Mouse (Mus musculus): ENCODE results near the gene Slc35f4. TPM values are rescaled to one million over a fixed set of nuclear protein-coding genes. Genes with fewer than 3 reads are reported as not detected.

The Slc35f4 gene
- polyA plus RNA-seq, 1 experiment from 2014 or later, result 6.6 TPM

- Histone ChIP-seq H3K9ac (ENCODE audit: low read length) (no peak overlapping the region), H3K9me3 (replicated peaks; ENCODE audit: control insufficient read depth, low read length) (no peaks in the 10 kb centered on the region), H3K27me3 (replicated peaks; ENCODE audit: control insufficient read depth, insufficient read depth, low read length) (no peaks in the 10 kb centered on the region), H3K36me3 (ENCODE audit: control insufficient read depth, insufficient read depth, low read length) (no peaks in the 10 kb centered on the region), H3K4me1 (ENCODE audit: control insufficient read depth, insufficient read depth, low read length) (peaks cover 5% of the 10 kb centered on the region; the same call in 1 of the 2 replicates), H3K4me2 (ENCODE audit: low read length) (no peak overlapping the region), H3K27ac (ENCODE audit: low read depth, low read length) (no peak overlapping the region), H3K4me3 (ENCODE audit: low read depth, low read length) (no peak overlapping the region)
- whole genome bisulfite sequencing, result 95% methylated on average over 9 of the region's 9 CpGs
- DNase-seq (ENCODE audit: low spot score) (peak; percentile 32), ATAC-seq (no peak)
Observed at GRCm38 (mm10) chr14:49305534-49306409, 220.1 kb downstream of the Slc35f4 start.

GRCm38 (mm10) chr14:49302271-49302857 lies 223.5 kb downstream of the Slc35f4 start:
- H3K9me3 ChIP-seq (replicated peaks; ENCODE audit: control insufficient read depth, low read length), result no peaks in the 10 kb centered on the region
- ATAC-seq (no peak), DNase-seq (ENCODE audit: low spot score) (no peak)
- H3K4me2 ChIP-seq (ENCODE audit: low read length), result no peak overlapping the region
- no peak overlapping the region for H3K27ac ChIP-seq (ENCODE audit: low read depth, low read length)
- WGBS, result 61% methylated on average over 2 of the region's 2 CpGs
- H3K9ac ChIP-seq (ENCODE audit: low read length), result no peak overlapping the region
- H3K4me1 ChIP-seq (ENCODE audit: control insufficient read depth, insufficient read depth, low read length), result no peaks in the 10 kb centered on the region
- no peak overlapping the region for H3K4me3 ChIP-seq (ENCODE audit: low read depth, low read length)
- no peaks in the 10 kb centered on the region for H3K36me3 ChIP-seq (ENCODE audit: control insufficient read depth, insufficient read depth, low read length)
- no peaks in the 10 kb centered on the region for H3K27me3 ChIP-seq (replicated peaks; ENCODE audit: control insufficient read depth, insufficient read depth, low read length)

- Histone ChIP-seq H3K4me2 (ENCODE audit: low read length) (no peak overlapping the region), H3K4me3 (ENCODE audit: low read depth, low read length) (no peak overlapping the region), H3K36me3 (ENCODE audit: control insufficient read depth, insufficient read depth, low read length) (no peaks in the 10 kb centered on the region), H3K27ac (ENCODE audit: low read depth, low read length) (no peak overlapping the region), H3K27me3 (replicated peaks; ENCODE audit: control insufficient read depth, insufficient read depth, low read length) (no peaks in the 10 kb centered on the region), H3K9me3 (replicated peaks; ENCODE audit: control insufficient read depth, low read length) (no peaks in the 10 kb centered on the region), H3K9ac (ENCODE audit: low read length) (no peak overlapping the region), H3K4me1 (ENCODE audit: control insufficient read depth, insufficient read depth, low read length) (no peaks in the 10 kb centered on the region)
- WGBS, result 34% methylated on average over 8 of the region's 8 CpGs
- DNase-seq (ENCODE audit: low spot score) (no peak), ATAC-seq (no peak)
Observed at GRCm38 (mm10) chr14:49300981-49301619, 224.7 kb downstream of the Slc35f4 start.

GRCm38 (mm10) chr14:49300326-49300725 lies 225.5 kb downstream of the Slc35f4 start:
- H3K4me2 ChIP-seq (ENCODE audit: low read length), result no peak overlapping the region
- no peak overlapping the region for H3K9ac ChIP-seq (ENCODE audit: low read length)
- ATAC-seq, result no peak
- no peak overlapping the region for H3K27ac ChIP-seq (ENCODE audit: low read depth, low read length)
- H3K4me3 ChIP-seq (ENCODE audit: low read depth, low read length), result no peak overlapping the region
- no peak for DNase-seq (ENCODE audit: low spot score)
- no peaks in the 10 kb centered on the region for H3K36me3 ChIP-seq (ENCODE audit: control insufficient read depth, insufficient read depth, low read length)
- H3K9me3 ChIP-seq (replicated peaks; ENCODE audit: control insufficient read depth, low read length), result no peaks in the 10 kb centered on the region
- no peaks in the 10 kb centered on the region for H3K27me3 ChIP-seq (replicated peaks; ENCODE audit: control insufficient read depth, insufficient read depth, low read length)
- 66% methylated on average over 8 of the region's 8 CpGs for WGBS
- no peaks in the 10 kb centered on the region for H3K4me1 ChIP-seq (ENCODE audit: control insufficient read depth, insufficient read depth, low read length)

GRCm38 (mm10) chr14:49293802-49294449 lies 231.9 kb downstream of the Slc35f4 start:
- WGBS, result 2% methylated on average over 4 of the region's 4 CpGs
- Histone ChIP-seq H3K9me3 (replicated peaks; ENCODE audit: control insufficient read depth, low read length) (no peaks in the 10 kb centered on the region), H3K27ac (ENCODE audit: low read depth, low read length) (peak overlapping the region; percentile 80), H3K4me2 (ENCODE audit: low read length) (no peak overlapping the region), H3K4me3 (ENCODE audit: low read depth, low read length) (no peak overlapping the region), H3K36me3 (ENCODE audit: control insufficient read depth, insufficient read depth, low read length) (no peaks in the 10 kb centered on the region), H3K9ac (ENCODE audit: low read length) (no peak overlapping the region), H3K4me1 (ENCODE audit: control insufficient read depth, insufficient read depth, low read length) (peaks cover 11% of the 10 kb centered on the region), H3K27me3 (replicated peaks; ENCODE audit: control insufficient read depth, insufficient read depth, low read length) (no peaks in the 10 kb centered on the region)
- DNase-seq (ENCODE audit: low spot score) (peak; percentile 79), ATAC-seq (peak; percentile 89)

- H3K9me3 ChIP-seq (replicated peaks; ENCODE audit: control insufficient read depth, low read length), result no peaks in the 10 kb centered on the region
- H3K9ac ChIP-seq (ENCODE audit: low read length), result no peak overlapping the region
- no peaks in the 10 kb centered on the region for H3K36me3 ChIP-seq (ENCODE audit: control insufficient read depth, insufficient read depth, low read length)
- DNase-seq (ENCODE audit: low spot score) (no peak), ATAC-seq (no peak)
- 89% methylated on average over 3 of the region's 3 CpGs for WGBS
- H3K27me3 ChIP-seq (replicated peaks; ENCODE audit: control insufficient read depth, insufficient read depth, low read length), result no peaks in the 10 kb centered on the region
- peaks cover 11% of the 10 kb centered on the region for H3K4me1 ChIP-seq (ENCODE audit: control insufficient read depth, insufficient read depth, low read length)
- no peak overlapping the region for H3K4me2 ChIP-seq (ENCODE audit: low read length)
- H3K4me3 ChIP-seq (ENCODE audit: low read depth, low read length), result no peak overlapping the region
- no peak overlapping the region for H3K27ac ChIP-seq (ENCODE audit: low read depth, low read length)
Observed at GRCm38 (mm10) chr14:49290029-49290745, 235.7 kb downstream of the Slc35f4 start.

- Histone ChIP-seq H3K9ac (ENCODE audit: low read length) (no peak overlapping the region), H3K27ac (ENCODE audit: low read depth, low read length) (no peak overlapping the region), H3K4me3 (ENCODE audit: low read depth, low read length) (no peak overlapping the region), H3K4me2 (ENCODE audit: low read length) (no peak overlapping the region), H3K4me1 (ENCODE audit: control insufficient read depth, insufficient read depth, low read length) (no peaks in the 10 kb centered on the region), H3K9me3 (replicated peaks; ENCODE audit: control insufficient read depth, low read length) (no peaks in the 10 kb centered on the region), H3K27me3 (replicated peaks; ENCODE audit: control insufficient read depth, insufficient read depth, low read length) (no peaks in the 10 kb centered on the region), H3K36me3 (ENCODE audit: control insufficient read depth, insufficient read depth, low read length) (no peaks in the 10 kb centered on the region)
- DNase-seq (ENCODE audit: low spot score) (no peak), ATAC-seq (no peak)
- WGBS, result 85% methylated on average over 7 of the region's 7 CpGs
Observed at GRCm38 (mm10) chr14:49283784-49284655, 241.8 kb downstream of the Slc35f4 start.

GRCm38 (mm10) chr14:49278880-49279279 lies 247.0 kb downstream of the Slc35f4 start:
- ATAC-seq (no peak), DNase-seq (ENCODE audit: low spot score) (no peak)
- Histone ChIP-seq H3K27ac (ENCODE audit: low read depth, low read length) (no peak overlapping the region), H3K4me1 (ENCODE audit: control insufficient read depth, insufficient read depth, low read length) (no peaks in the 10 kb centered on the region), H3K36me3 (ENCODE audit: control insufficient read depth, insufficient read depth, low read length) (no peaks in the 10 kb centered on the region), H3K27me3 (replicated peaks; ENCODE audit: control insufficient read depth, insufficient read depth, low read length) (no peaks in the 10 kb centered on the region), H3K9me3 (replicated peaks; ENCODE audit: control insufficient read depth, low read length) (no peaks in the 10 kb centered on the region), H3K9ac (ENCODE audit: low read length) (no peak overlapping the region), H3K4me3 (ENCODE audit: low read depth, low read length) (no peak overlapping the region), H3K4me2 (ENCODE audit: low read length) (no peak overlapping the region)
- WGBS, result 84% methylated on average over 6 of the region's 6 CpGs
